Mouse (Mus musculus) embryonic facial prominence, embryonic 11.5 days (tissue): Measurements from ENCODE around the gene Pax6. TPM values are rescaled to one million over a fixed set of nuclear protein-coding genes. Genes with fewer than 3 reads are reported as not detected.

Experiments used
- ATAC-seq: fragments of 200-750 bp; cut with Nextera tagmentation; replicated peaks from 2 replicates; pipeline ENCODE4 v1.8.0; 2017; ENCODE audit warnings: low read depth; ENCODE audit not compliant: insufficient number of reproducible peaks, low FRiP score, low TSS enrichment
- DNase-seq: peaks from one replicate; pipeline ENCODE4 v3.0.0-alpha.2; 2015; ENCODE audit warnings: low spot score
- H3K27ac ChIP-seq: fragments of 300-500 bp; sonication (generic); replicated peaks from 2 replicates; pipeline ENCODE4 v1.5.1; 2014; ENCODE audit warnings: mild to moderate bottlenecking, low read depth, low read length, control low read depth
- H3K27me3 ChIP-seq: fragments of 300-500 bp; sonication (generic); 2 replicates; pipeline ENCODE4 v1.6.1; 2014; ENCODE audit warnings: mild to moderate bottlenecking, low read length, moderate library complexity, mixed read lengths; ENCODE audit not compliant: control insufficient read depth, insufficient read depth
- H3K36me3 ChIP-seq: fragments of 300-500 bp; sonication (generic); replicated peaks from 2 replicates; pipeline ENCODE4 v1.6.1; 2014; ENCODE audit warnings: low read depth, mild to moderate bottlenecking, low read length, moderate library complexity, mixed read lengths; ENCODE audit not compliant: control insufficient read depth, insufficient read depth
- H3K4me1 ChIP-seq: fragments of 300-500 bp; sonication (generic); 2 replicates; pipeline ENCODE4 v1.6.1; 2014; ENCODE audit warnings: low read length, mixed read lengths; ENCODE audit not compliant: control insufficient read depth, insufficient read depth
- H3K4me2 ChIP-seq: fragments of 300-500 bp; sonication (generic); 2 replicates; pipeline ENCODE4 v1.6.1; 2014; ENCODE audit warnings: low read depth, mild to moderate bottlenecking, control low read depth, low read length, moderate library complexity
- H3K4me3 ChIP-seq: fragments of 300-500 bp; sonication (generic); 2 replicates; pipeline ENCODE4 v1.5.1; 2014; ENCODE audit warnings: low read depth, low read length, control low read depth
- H3K9ac ChIP-seq: fragments of 300-500 bp; sonication (generic); replicated peaks from 2 replicates; pipeline ENCODE4 v1.6.1; 2014; ENCODE audit warnings: mild to moderate bottlenecking, control low read depth, low read length
- H3K9me3 ChIP-seq: fragments of 300-500 bp; sonication (generic); replicated peaks from 2 replicates; pipeline ENCODE4 v1.6.1; 2016; ENCODE audit warnings: mild to moderate bottlenecking, low read length, inconsistent platforms, mixed read lengths; ENCODE audit not compliant: control insufficient read depth
- WGBS: fragments of 180-500 bp; shearing (Covaris S2); extraction: QIAGEN DNeasy Blood & Tissue Kit; methylation state at CpG from one replicate; pipeline ENCODE4 v1.1.7; 2014; 5-methylcytosine and 5-hydroxymethylcytosine counted together
- polyA plus RNA-seq: library from polyadenylated mRNA; unstranded; fragments of >200 nt; fragmentation: Nextera tagmentation; extraction: Ambion mirVana; gene quantifications from 2 replicates; pipeline ENCODE4 v1.2.1, GENCODE M21; 2014

The Pax6 gene
- polyA plus RNA-seq, 1 experiment from 2014 or later, result 13.9 TPM

GRCm38 (mm10) chr2:105709126-105709525, 40.4 kb downstream of the Pax6 start:
- H3K9me3 ChIP-seq, result no peaks in the 10 kb centered on the region
- WGBS, result 97% methylated on average over 3 of the region's 3 CpGs
- no peaks in the 10 kb centered on the region for H3K4me1 ChIP-seq
- H3K27me3 ChIP-seq, result no peaks in the 10 kb centered on the region
- no peak overlapping the region for H3K4me3 ChIP-seq
- no peak overlapping the region for H3K4me2 ChIP-seq
- no peak for DNase-seq
- ATAC-seq, result no peak
- no peaks in the 10 kb centered on the region for H3K36me3 ChIP-seq
- no peak overlapping the region for H3K27ac ChIP-seq
- H3K9ac ChIP-seq, result no peak overlapping the region

- DNase-seq (no peak), ATAC-seq (no peak)
- Histone ChIP-seq H3K9me3 (no peaks in the 10 kb centered on the region), H3K36me3 (no peaks in the 10 kb centered on the region), H3K27ac (no peak overlapping the region), H3K4me3 (no peak overlapping the region), H3K9ac (no peak overlapping the region), H3K4me2 (no peak overlapping the region), H3K27me3 (no peaks in the 10 kb centered on the region), H3K4me1 (no peaks in the 10 kb centered on the region)
- 78% methylated on average over 3 of the region's 3 CpGs for WGBS
Observed at GRCm38 (mm10) chr2:105710511-105710910, 41.8 kb downstream of the Pax6 start.

- Histone ChIP-seq H3K4me3 (no peak overlapping the region), H3K4me1 (no peaks in the 10 kb centered on the region), H3K27me3 (no peaks in the 10 kb centered on the region), H3K36me3 (no peaks in the 10 kb centered on the region), H3K9ac (no peak overlapping the region), H3K4me2 (no peak overlapping the region), H3K9me3 (no peaks in the 10 kb centered on the region), H3K27ac (no peak overlapping the region)
- WGBS, result 65% methylated on average over 8 of the region's 8 CpGs
- DNase-seq (no peak), ATAC-seq (no peak)
Observed at GRCm38 (mm10) chr2:105715409-105716115, 46.9 kb downstream of the Pax6 start.

- ATAC-seq (no peak), DNase-seq (peak; percentile 3)
- Histone ChIP-seq H3K4me1 (no peaks in the 10 kb centered on the region), H3K9ac (no peak overlapping the region), H3K4me3 (no peak overlapping the region), H3K9me3 (no peaks in the 10 kb centered on the region), H3K27ac (no peak overlapping the region), H3K4me2 (no peak overlapping the region), H3K36me3 (no peaks in the 10 kb centered on the region), H3K27me3 (no peaks in the 10 kb centered on the region)
- WGBS, result 70% methylated on average over 9 of the region's 9 CpGs
Observed at GRCm38 (mm10) chr2:105726657-105727056, 58.0 kb downstream of the Pax6 start.

GRCm38 (mm10) chr2:105730704-105731103, 62.0 kb downstream of the Pax6 start:
- H3K4me3 ChIP-seq, result no peak overlapping the region
- no peak for DNase-seq

GRCm38 (mm10) chr2:105736166-105736565, 67.5 kb downstream of the Pax6 start:
- Histone ChIP-seq H3K4me2 (no peak overlapping the region), H3K4me3 (no peak overlapping the region), H3K9ac (no peak overlapping the region), H3K36me3 (no peaks in the 10 kb centered on the region), H3K27me3 (no peaks in the 10 kb centered on the region), H3K4me1 (no peaks in the 10 kb centered on the region), H3K9me3 (no peaks in the 10 kb centered on the region), H3K27ac (no peak overlapping the region)
- ATAC-seq (no peak), DNase-seq (no peak)

More at GRCm38 (mm10) chr2:105730704-105731103, 62.0 kb downstream of the Pax6 start:
- H3K27me3 ChIP-seq, result no peaks in the 10 kb centered on the region
- H3K27ac ChIP-seq, result no peak overlapping the region
- no peaks in the 10 kb centered on the region for H3K9me3 ChIP-seq
- no peak for ATAC-seq
- WGBS, result 90% methylated on average over 3 of the region's 3 CpGs
- H3K36me3 ChIP-seq, result no peaks in the 10 kb centered on the region
- H3K4me1 ChIP-seq, result no peaks in the 10 kb centered on the region
- no peak overlapping the region for H3K9ac ChIP-seq
- H3K4me2 ChIP-seq, result no peak overlapping the region

GRCm38 (mm10) chr2:105746896-105747295, 78.2 kb downstream of the Pax6 start:
- Histone ChIP-seq H3K4me2 (no peak overlapping the region), H3K27me3 (no peaks in the 10 kb centered on the region), H3K4me1 (no peaks in the 10 kb centered on the region), H3K27ac (no peak overlapping the region), H3K9me3 (no peaks in the 10 kb centered on the region), H3K4me3 (no peak overlapping the region), H3K9ac (no peak overlapping the region), H3K36me3 (no peaks in the 10 kb centered on the region)
- ATAC-seq (no peak), DNase-seq (no peak)
- WGBS, result 84% methylated on average over 7 of the region's 7 CpGs
